Mouse (Mus musculus): ENCODE data around the gene D430019H16Rik. TPM values are rescaled to one million over a fixed set of nuclear protein-coding genes. Genes with fewer than 3 reads are reported as not detected.

Gene D430019H16Rik
- 3.4 and 5.3 TPM in 2 replicates for total RNA-seq (2021)
- long read RNA-seq, partial matches to known transcripts = 0 of 1 reads
- long read RNA-seq, other reads (novel, unspliced or antisense) = 1 of 1 reads

- DNase-seq = peak; percentile 61
Observed at GRCm38 (mm10) chr12:105453670-105454257, at the start of gene D430019H16Rik. TSS of gene D430019H16Rik (plus strand) at chr12:105453856.

- no peak for DNase-seq
Observed at GRCm38 (mm10) chr12:105406008-105406407, 47.6 kb upstream of the D430019H16Rik start.

GRCm38 (mm10) chr12:105413909-105414308 lies 39.7 kb upstream of the D430019H16Rik start:
- DNase-seq = no peak

GRCm38 (mm10) chr12:105420476-105420875 lies 33.2 kb upstream of the D430019H16Rik start:
- DNase-seq = no peak

- peak; percentile 11 for DNase-seq
Observed at GRCm38 (mm10) chr12:105426541-105426940, 27.1 kb upstream of the D430019H16Rik start.

- peak; percentile 41 for DNase-seq
Observed at GRCm38 (mm10) chr12:105427039-105427757, 26.5 kb upstream of the D430019H16Rik start.

- DNase-seq = no peak
Observed at GRCm38 (mm10) chr12:105431872-105432271, 21.8 kb upstream of the D430019H16Rik start.

- no peak for DNase-seq
Observed at GRCm38 (mm10) chr12:105432807-105433206, 20.8 kb upstream of the D430019H16Rik start.

GRCm38 (mm10) chr12:105438259-105438658 lies 15.4 kb upstream of the D430019H16Rik start:
- no peak for DNase-seq

- no peak for DNase-seq
Observed at GRCm38 (mm10) chr12:105439976-105440375, 13.7 kb upstream of the D430019H16Rik start.

- no peak for DNase-seq
Observed at GRCm38 (mm10) chr12:105443569-105443968, 10.1 kb upstream of the D430019H16Rik start.

- no peak for DNase-seq
Observed at GRCm38 (mm10) chr12:105445767-105446166, 7.9 kb upstream of the D430019H16Rik start.

- DNase-seq = no peak
Observed at GRCm38 (mm10) chr12:105449239-105449638, 4.4 kb upstream of the D430019H16Rik start.

GRCm38 (mm10) chr12:105454258-105455062 lies 804 bp downstream of the D430019H16Rik start:
- DNase-seq = no peak

- no peak for DNase-seq
Observed at GRCm38 (mm10) chr12:105455063-105455559, 1.5 kb downstream of the D430019H16Rik start.

- no peak for DNase-seq
Observed at GRCm38 (mm10) chr12:105458791-105459190, 5.1 kb downstream of the D430019H16Rik start.

- no peak for DNase-seq
Observed at GRCm38 (mm10) chr12:105461066-105461465, 7.4 kb downstream of the D430019H16Rik start.

- DNase-seq = no peak
Observed at GRCm38 (mm10) chr12:105469026-105469425, 15.4 kb downstream of the D430019H16Rik start.

- no peak for DNase-seq
Observed at GRCm38 (mm10) chr12:105475230-105475911, 21.7 kb downstream of the D430019H16Rik start.

- peak; percentile 48 for DNase-seq
Observed at GRCm38 (mm10) chr12:105476453-105476852, 22.8 kb downstream of the D430019H16Rik start.

GRCm38 (mm10) chr12:105476993-105477392 lies 23.3 kb downstream of the D430019H16Rik start:
- DNase-seq = no peak

- no peak for DNase-seq
Observed at GRCm38 (mm10) chr12:105483503-105483902, 29.8 kb downstream of the D430019H16Rik start.
